Mouse (Mus musculus): ENCODE data around the gene Enc1.

- TF ChIP-seq CTCF (IDR thresholded peaks at IDR 0.05) = no peak
- TF ChIP-seq EP300 (IDR thresholded peaks at IDR 0.05) = no peak
Measured at GRCm38 (mm10) chr13:97192649-97193048, 48.3 kb upstream of the Enc1 start.
